Mouse (Mus musculus) forebrain, postnatal 0 days (tissue): ENCODE measurements around the gene Gars. TPM values are rescaled to one million over a fixed set of nuclear protein-coding genes. Genes with fewer than 3 reads are reported as not detected.

Experiments used
- ATAC-seq: fragments of 200-750 bp; cut with Nextera tagmentation; 2 replicates; pipeline ENCODE4 v1.8.0; 2017; ENCODE audit warnings: mild to moderate bottlenecking, moderate library complexity
- DNase-seq: peaks from one replicate; pipeline ENCODE4 v3.0.0-alpha.2; 2015
- H3K27ac ChIP-seq: fragments of 300-500 bp; sonication (generic); 2 replicates; pipeline ENCODE4 v1.5.1; 2014; ENCODE audit warnings: low read depth, mild to moderate bottlenecking, antibody characterized with exemption, low read length, moderate library complexity, mixed read lengths
- H3K27me3 ChIP-seq: fragments of 300-500 bp; sonication (generic); 2 replicates; pipeline ENCODE4 v1.6.1; 2014; ENCODE audit warnings: mild to moderate bottlenecking, low read length, mixed read lengths; ENCODE audit not compliant: insufficient read depth
- H3K36me3 ChIP-seq: fragments of 300-500 bp; sonication (generic); 2 replicates; pipeline ENCODE4 v1.6.1; 2014; ENCODE audit warnings: mild to moderate bottlenecking, moderate library complexity; ENCODE audit not compliant: insufficient read depth
- H3K4me1 ChIP-seq: fragments of 300-500 bp; sonication (generic); 2 replicates; pipeline ENCODE4 v1.6.1; 2014; ENCODE audit warnings: antibody characterized with exemption; ENCODE audit not compliant: insufficient read depth
- H3K4me2 ChIP-seq: fragments of 300-500 bp; sonication (generic); 2 replicates; pipeline ENCODE4 v1.6.1; 2014; ENCODE audit warnings: low read depth, mild to moderate bottlenecking, moderate library complexity
- H3K4me3 ChIP-seq: fragments of 300-500 bp; sonication (generic); 2 replicates; pipeline ENCODE4 v1.5.1; 2014; ENCODE audit warnings: low read depth, low read length, mixed read lengths
- H3K9ac ChIP-seq: fragments of 300-500 bp; sonication (generic); 2 replicates; pipeline ENCODE4 v1.6.1; 2014; ENCODE audit warnings: mild to moderate bottlenecking
- H3K9me3 ChIP-seq: fragments of 300-500 bp; sonication (generic); 2 replicates; pipeline ENCODE4 v1.6.1; 2016; ENCODE audit warnings: low read length
- CTCF ChIP-seq: sonication (generic); IDR thresholded peaks from 2 replicates; pipeline ENCODE4 v1.5.1; 2016; ENCODE audit warnings: antibody characterized with exemption, control low read depth, low read depth
- WGBS: fragments of 180-500 bp; shearing (Covaris S2); extraction: QIAGEN DNeasy Blood & Tissue Kit; methylation state at CpG from one replicate; pipeline ENCODE4 v1.1.7; 2014; 5-methylcytosine and 5-hydroxymethylcytosine counted together
- polyA plus RNA-seq: library from polyadenylated mRNA; unstranded; fragments of >200 nt; fragmentation: Nextera tagmentation; extraction: Ambion mirVana; gene quantifications from 2 replicates; pipeline ENCODE4 v1.2.1, GENCODE M21; 2015
- total RNA-seq: library from RNA; depleted of rRNA; stranded (reverse); fragments of >200 nt; gene quantifications from 2 replicates; pipeline ENCODE4 v1.2.3, GENCODE M21; 2014; rRNA removed

The Gars gene
- total RNA-seq, result 180 and 191 TPM in 2 replicates
- 222 TPM in 2 replicates for polyA plus RNA-seq

DNA sequence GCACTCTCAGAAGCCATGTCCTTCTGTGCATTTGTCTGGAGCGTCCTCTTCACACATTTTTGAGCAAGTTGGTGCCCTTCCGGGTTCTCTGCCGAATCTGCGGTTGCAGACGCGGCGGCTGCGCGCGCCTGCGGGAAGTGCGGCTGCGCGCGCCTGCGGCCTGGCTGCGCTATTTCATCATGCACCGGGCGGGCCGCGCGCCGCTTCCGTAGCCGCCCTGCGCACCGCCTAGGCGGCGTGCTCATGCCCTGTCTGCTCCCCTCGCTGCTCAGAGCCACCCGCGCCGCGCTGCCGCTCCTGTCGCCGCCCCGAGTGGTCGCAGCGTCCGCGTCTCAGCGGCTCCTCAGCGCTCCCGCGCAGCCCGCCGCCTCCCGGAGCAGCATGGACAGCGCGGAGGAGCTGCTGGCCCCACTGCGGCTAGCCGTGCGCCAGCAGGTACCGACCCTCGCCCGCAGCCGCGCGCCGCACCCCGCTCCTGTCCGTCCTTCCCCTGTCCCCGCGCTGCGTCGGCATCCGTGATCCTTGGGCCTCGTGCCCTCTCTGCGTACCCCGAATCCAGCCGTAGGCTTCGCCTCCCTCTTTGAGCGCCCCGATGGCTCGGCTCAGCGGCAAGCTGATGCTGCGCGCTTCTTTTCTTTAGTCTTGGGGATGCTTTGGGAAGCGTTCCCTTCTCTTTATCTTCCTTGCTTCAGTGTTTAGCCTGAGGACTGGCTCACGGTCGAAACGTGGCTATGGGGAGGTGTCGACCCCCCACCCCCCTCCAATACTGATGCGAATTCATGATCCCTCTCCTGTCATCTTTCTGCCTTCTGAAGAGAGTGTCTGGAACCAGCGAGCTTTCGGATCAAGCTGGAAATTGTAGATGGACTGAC is at the start of gene Gars:
TSS of gene Gars (plus strand) at position 209 of the 872 bp plus-strand sequence.
- Histone ChIP-seq H3K4me3 (peak within 1 kb of the TSS; percentile 91), H3K4me1 (0 out of 2 replicates have a peak, but pooled peaks cover 7% of the 10 kb centered on the region), H3K9me3 (no peaks in the 10 kb centered on the region), H3K4me2 (peak within 1 kb of the TSS; percentile 77), H3K36me3 (no peaks in the 10 kb centered on the region), H3K9ac (peak within 1 kb of the TSS; percentile 97), H3K27ac (peak within 1 kb of the TSS; percentile 98), H3K27me3 (no peaks in the 10 kb centered on the region)
- WGBS, result under 1% methylated on average over 79 of the region's 87 CpGs
- TF ChIP-seq CTCF, result peak; percentile 46
- ATAC-seq (peak; percentile 98), DNase-seq (peak; percentile 94)

DNA sequence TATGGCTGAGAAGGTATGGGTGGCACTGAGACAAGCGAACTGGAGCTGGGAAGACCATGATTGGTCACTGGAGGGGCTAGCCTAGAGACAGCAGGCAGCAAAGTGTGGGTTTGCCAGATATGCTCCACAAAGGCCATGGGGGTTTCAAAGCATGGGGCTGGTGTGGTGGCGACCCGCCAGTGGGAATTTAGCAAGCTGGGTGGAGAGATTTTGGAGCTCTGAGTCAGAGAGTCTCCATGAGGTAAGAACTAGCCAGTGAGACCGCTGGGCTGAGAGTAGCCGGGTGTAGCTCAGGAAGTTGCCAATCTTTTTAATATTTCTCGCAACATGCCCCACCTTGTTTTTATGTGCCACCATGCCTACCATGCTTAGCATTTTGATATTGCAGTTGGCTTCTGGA is 49.7 kb upstream of the Gars start:
- H3K9me3 ChIP-seq, result no peaks in the 10 kb centered on the region
- no peak overlapping the region for H3K4me3 ChIP-seq
- no peak overlapping the region for H3K9ac ChIP-seq
- no peak overlapping the region for H3K27ac ChIP-seq
- ATAC-seq (no peak), DNase-seq (no peak)
- TF ChIP-seq CTCF, result no peak
- 93% methylated on average over 6 of the region's 6 CpGs for whole genome bisulfite sequencing
- no peaks in the 10 kb centered on the region for H3K36me3 ChIP-seq
- H3K4me1 ChIP-seq, result 0 out of 2 replicates have a peak, but pooled peaks cover 4% of the 10 kb centered on the region
- H3K4me2 ChIP-seq, result no peak overlapping the region
- H3K27me3 ChIP-seq, result no peaks in the 10 kb centered on the region

DNA sequence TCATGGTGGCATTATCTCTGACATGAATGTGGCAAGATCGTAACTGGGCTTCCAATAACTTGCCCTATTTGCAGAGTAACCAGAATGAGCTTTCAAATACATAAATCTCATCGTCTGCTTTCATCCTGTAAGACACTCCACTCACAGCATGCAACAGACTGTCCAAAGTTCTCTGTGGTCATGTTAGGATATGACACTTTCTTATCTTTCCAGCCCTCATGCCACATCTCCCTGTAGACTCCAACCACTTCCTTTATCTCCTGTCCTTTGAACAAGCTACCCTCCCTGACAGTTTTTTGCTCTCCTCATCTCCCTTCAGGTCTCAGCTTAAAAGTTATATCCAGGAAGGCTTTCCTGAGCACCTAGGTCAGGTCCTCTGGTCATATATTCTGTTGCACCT is 46.6 kb upstream of the Gars start:
- Histone ChIP-seq H3K9me3 (no peaks in the 10 kb centered on the region), H3K4me2 (no peak overlapping the region), H3K36me3 (no peaks in the 10 kb centered on the region), H3K4me1 (0 out of 2 replicates have a peak, but pooled peaks cover 4% of the 10 kb centered on the region), H3K4me3 (no peak overlapping the region), H3K27ac (no peak overlapping the region), H3K9ac (no peak overlapping the region), H3K27me3 (0 out of 2 replicates have a peak, but pooled peaks cover 4% of the 10 kb centered on the region)
- TF ChIP-seq CTCF, result no peak
- ATAC-seq, result no peak
- WGBS, result 87% methylated on average over 2 of the region's 2 CpGs
- no peak for DNase-seq

DNA sequence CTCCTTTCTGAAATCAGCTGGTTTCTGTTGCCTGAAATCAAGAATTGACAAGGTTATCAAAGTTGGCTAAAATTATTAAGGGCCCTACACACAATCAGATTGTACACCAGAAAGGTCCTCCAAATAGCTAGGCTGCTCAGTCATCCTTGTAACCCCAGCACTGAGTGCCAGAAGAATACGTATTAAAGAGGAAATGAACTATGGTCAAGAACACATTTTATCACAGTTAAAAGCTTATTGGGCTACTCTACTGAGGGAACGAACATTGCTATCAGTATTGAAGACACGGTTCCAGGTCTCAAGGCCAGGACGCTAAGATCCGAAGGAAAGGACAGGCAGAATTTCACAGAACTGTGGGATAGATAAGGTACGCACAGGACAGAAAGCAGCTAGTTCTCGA is 45.7 kb upstream of the Gars start:
- 3% methylated on average over 7 of the region's 7 CpGs for WGBS

DNA sequence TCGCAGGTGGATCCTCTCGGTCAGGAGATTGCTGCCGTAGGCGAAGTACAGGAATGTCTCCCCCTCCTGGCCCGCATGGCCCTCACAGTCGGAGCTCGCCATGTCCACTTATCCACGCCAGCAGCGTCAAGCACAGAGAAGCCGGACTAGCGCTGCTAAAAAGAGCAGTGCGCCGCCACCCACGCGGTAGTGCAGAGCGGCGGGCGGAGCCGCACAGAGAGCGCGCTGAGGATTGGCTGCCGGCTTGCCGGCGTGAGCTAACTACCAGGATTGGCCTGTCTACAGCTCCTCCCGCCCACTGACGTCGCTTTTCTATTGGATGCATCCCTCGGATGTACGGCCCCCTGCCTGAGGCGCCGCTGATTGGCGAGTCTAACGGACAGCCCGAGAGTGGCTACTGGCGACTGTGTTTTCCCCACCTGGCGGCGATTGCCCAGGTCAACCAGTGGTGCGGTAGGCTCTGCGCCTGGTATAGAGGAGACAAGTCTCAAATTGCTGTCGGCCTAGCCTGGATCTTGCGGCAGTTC is 45.0 kb upstream of the Gars start, which contains the start of gene Ggct:
TSS of gene Ggct (minus strand) at position 217 of the 527 bp plus-strand sequence.
- peak; percentile 100 for ATAC-seq
- H3K27ac ChIP-seq, result no peak within 1 kb of the TSS
- 2% methylated on average over 41 of the region's 41 CpGs for WGBS

More for the DNA sequence above, 45.7 kb upstream of the Gars start:
- H3K4me1 ChIP-seq, result 0 out of 2 replicates have a peak, but pooled peaks cover 4% of the 10 kb centered on the region
- H3K27ac ChIP-seq, result no peak overlapping the region
- H3K27me3 ChIP-seq, result 0 out of 2 replicates have a peak, but pooled peaks cover 4% of the 10 kb centered on the region
- no peak for TF ChIP-seq CTCF
- H3K4me2 ChIP-seq, result peak overlapping the region; percentile 88
- DNase-seq, result no peak
- no peaks in the 10 kb centered on the region for H3K9me3 ChIP-seq
- H3K9ac ChIP-seq, result peak overlapping the region; percentile 63
- H3K4me3 ChIP-seq, result peak overlapping the region; percentile 60
- ATAC-seq, result no peak
- no peaks in the 10 kb centered on the region for H3K36me3 ChIP-seq

DNA sequence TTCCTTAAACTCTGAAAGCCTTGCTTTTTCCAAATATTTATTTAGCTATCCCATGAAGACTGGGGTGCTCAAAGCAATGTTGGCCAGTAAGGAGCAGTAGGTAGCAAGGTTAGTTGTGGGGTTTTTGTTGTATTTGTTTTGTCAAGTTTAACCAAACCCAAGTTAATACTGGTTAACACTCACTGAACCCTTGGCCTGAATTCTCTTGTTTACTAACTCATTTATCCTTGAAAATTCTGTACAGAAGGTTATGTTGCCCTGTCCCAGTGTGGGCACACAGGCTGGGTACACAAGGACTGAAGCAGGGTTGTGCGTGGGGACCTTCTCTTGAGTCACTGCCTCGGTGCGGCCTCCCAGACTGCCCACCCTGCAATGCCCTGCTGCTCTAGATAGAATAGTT is 41.4 kb upstream of the Gars start:
- no peak for ATAC-seq
- Histone ChIP-seq H3K4me2 (no peak overlapping the region), H3K9me3 (no peaks in the 10 kb centered on the region), H3K4me1 (0 out of 2 replicates have a peak, but pooled peaks cover 4% of the 10 kb centered on the region), H3K4me3 (no peak overlapping the region), H3K27ac (no peak overlapping the region), H3K36me3 (no peaks in the 10 kb centered on the region), H3K27me3 (0 out of 2 replicates have a peak, but pooled peaks cover 4% of the 10 kb centered on the region), H3K9ac (no peak overlapping the region)
- TF ChIP-seq CTCF, result no peak
- DNase-seq, result no peak
- WGBS, result 94% methylated on average over 3 of the region's 3 CpGs

More for the DNA sequence above, 45.0 kb upstream of the Gars start, which contains the start of gene Ggct:
- Histone ChIP-seq H3K9ac (peak within 1 kb of the TSS; percentile 63), H3K36me3 (no peaks in the 10 kb centered on the region), H3K4me1 (0 out of 2 replicates have a peak, but pooled peaks cover 4% of the 10 kb centered on the region), H3K4me2 (peak within 1 kb of the TSS; percentile 88), H3K27me3 (0 out of 2 replicates have a peak, but pooled peaks cover 4% of the 10 kb centered on the region), H3K9me3 (no peaks in the 10 kb centered on the region), H3K4me3 (peak within 1 kb of the TSS; percentile 60)
- peak; percentile 97 for DNase-seq
- TF ChIP-seq CTCF, result peak; percentile 75
